Mouse (Mus musculus) c-Kit-positive CD71-negative TER-119-negative erythroid progenitor cells, embryonic 14.5 days (primary cell): ENCODE measurements at regions not wholly inside any gene's neighbourhood (a gene's known extent, or its start where the extent isn't known, plus 50 kb on each side); places are given as distances from the start of the nearest gene placed in this dataset.

ENCODE experiments used
- DNase-seq: peaks from one replicate; pipeline ENCODE4 v3.0.0-alpha.2; 2013; ENCODE audit warnings: low read depth

DNA sequence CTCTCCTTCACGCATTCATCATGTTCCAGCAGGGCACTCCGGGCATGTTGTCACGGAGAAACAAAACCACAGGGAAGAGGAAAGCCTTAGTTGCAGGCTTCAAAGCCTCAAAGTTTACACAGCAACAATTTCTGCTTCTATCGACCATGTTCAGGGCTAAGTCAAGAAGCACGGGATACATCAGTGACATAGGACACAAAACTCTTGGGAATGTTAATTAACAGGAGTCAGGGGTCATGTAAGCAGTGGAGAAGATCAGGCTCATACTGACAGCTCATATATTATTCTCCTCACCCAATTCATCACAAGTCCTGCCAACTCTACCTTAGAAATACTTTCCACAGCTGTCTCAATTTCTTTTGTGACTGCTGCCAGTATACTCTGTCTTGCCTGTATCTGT, 133.0 kb upstream of the Btbd3 start:
- DNase-seq, result no peak

DNA sequence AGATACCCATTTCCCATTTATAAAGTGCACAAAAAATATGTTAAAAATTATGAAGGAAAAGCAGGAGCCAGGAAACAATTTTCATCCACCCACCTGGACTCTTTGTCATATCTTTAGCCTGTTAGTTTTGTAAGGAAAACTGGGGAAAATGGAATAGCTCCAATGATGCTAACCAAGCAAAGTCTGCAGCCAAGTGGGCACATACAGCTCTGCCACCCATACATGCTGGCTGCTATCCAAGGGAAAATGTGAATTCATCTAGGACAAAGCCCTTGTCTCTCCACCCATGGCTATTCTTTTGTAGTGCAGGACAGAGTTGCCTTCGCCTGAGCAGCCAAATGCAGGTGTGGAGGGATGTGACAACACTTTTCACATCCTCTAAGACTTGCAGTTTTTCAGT, 135.5 kb upstream of the Btbd3 start:
- no peak for DNase-seq

DNA sequence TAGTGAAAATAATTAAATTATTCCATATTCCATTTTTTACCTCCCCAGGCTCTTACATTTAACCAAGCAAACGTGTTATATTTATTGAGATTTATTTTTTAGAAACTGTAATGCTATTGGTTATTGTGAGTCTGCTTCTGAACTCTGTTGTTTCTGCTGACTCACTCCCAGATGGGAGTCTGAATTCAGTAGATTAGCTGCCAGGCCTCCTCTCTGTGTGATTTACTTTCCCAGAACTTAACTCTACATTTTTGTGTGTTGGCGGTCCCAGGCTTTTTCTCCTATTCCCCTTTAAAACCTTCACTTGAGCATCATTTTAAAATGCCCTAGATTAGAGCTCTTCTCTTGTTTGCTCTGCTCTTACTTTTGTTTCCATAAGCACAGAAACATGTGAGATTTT, 136.2 kb upstream of the Btbd3 start:
- no peak for DNase-seq

DNA sequence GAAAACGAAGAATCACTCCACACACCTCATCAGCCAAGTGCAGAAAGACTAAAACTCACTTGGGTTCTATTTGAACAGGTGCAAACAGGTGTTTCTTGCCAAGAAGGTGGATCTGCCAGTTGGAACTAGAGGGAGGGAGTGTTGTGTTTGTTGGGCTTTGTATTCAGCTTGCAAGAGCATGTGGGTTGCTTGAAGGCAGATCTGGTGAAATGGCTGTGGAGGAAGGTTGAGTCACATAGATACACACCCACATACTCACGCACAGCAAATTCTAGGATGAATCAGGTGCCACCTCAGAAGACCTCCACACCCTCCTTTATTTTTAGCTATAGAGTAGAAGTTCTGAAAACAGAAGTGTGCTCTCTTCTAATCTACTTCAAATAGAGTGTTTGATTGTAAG, 156.6 kb upstream of the Btbd3 start:
- no peak for DNase-seq

DNA sequence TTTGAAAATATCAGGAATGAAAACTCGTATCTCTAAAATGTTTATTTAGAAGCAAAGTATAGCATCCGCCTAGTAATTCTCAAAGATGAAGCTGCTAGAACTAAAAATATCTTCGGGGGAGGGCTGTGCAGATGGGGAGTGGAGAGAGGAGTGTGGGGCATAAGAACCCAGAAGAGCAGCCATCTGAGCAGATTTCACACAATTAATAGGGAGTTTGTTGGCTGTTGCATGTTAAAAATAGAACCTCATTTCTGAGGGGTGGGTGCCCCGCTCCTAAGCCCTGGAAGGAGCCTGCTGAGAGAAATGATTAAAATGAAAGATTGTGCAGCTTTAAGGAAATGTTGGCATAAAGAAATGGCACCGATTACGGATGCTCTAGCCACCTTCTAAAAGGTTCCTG, 171.0 kb upstream of the Btbd3 start:
- DNase-seq, result no peak

DNA sequence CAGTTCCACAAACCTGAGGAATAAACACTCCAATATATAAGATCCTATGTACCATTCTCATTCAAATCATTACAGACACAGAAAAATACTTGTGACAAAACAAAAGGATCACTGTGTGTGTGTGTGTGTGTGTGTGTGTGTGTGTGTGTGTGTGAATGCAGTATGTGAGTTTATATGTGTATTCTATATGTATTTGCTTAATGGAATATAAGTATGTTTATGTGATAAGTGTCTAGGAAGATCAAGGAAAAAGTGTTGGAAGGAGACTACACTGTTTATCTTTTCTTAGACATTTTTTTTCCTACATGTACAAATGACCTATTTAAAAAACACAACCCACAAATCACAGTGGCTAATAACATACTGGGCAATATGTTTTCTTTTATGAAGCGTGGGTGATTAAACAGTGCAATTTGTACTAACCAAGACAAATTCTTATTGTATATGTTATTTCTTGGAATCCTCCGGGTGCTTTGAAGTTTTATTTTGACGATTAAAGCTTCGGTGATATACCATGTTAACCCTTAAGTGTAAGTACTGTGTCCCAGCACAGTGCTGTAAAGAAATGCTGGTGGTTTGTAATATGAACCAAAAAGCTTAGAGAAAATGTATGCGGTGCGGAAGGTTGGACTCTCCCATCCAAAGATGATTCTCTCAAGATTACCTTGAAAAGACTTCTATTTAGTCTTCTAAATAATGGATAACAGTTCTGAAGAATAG, 171.6 kb upstream of the Btbd3 start:
- DNase-seq, result no peak

DNA sequence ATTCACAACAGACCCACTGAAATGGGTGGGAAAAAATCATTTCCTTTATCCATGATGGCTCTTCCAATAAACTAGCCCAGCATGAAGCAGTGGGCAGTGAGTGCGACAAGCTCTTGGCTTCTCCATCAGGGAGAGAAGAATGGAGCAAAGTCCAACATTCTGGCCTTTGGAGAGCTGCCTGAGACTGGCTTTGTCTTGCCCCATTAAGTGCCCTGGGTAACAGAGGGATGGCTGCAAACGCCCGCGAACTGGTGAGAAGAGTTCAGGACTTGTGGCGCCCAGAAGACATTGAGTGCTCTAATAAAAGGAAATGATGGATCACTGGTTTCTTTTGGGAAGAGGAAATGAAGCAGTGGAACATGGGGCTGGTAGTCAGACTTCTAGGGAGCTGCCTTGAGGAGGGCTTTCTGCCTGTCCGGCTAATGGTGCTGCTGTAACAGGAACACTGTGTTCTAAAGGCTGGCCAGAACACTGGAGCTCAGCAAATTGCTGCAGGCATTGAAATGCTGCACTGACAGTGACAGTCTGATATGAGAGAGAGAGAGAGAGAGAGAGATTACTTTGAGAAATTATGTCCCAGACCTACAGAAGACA, 182.2 kb upstream of the Btbd3 start:
- DNase-seq, result no peak

DNA sequence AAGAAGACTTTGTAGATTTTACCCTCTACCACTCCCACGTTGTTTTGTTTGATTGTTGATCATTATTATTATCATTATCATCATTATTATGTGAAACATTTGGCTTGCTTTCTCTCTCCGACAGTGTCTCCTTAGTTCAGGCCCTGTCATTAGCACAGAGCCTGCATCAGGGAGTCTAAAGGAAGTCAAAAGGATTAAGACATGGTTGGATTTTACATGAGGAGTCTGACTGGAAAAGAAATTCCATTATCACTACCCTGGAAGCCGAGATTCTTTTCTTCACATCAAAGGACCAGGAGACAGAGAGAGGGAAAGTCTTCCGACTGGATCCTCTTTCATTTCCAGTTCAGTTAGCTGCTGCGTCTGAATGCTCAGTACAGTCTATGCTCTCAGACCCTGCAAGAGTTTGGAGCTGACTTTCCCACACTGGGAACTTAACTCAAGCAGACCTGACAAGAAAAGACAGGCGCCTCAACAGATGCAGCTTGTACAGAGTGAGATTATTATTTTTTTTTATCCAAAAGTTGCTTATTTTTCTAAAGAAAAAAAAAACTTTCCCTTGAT, 184.1 kb upstream of the Btbd3 start:
- DNase-seq, result no peak

DNA sequence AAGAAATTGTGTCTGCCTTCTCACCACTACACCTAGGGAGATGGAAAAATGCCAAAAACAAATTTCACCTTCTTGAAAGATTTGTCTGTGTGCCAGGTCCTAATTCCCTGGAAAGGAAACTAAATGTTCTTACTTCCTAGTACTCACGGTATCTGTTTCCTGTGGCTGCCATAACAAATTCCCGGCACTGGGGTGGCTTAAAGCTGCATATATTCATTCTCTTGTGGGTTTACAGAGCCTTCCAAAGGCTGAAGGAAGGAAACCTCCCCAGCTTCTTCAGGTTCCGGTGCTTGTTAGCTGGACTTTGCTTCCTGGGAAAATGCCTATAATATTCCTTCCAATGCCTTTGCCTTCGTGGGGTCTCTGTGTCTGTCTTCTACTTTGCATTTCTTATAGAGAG, 203.3 kb upstream of the Btbd3 start:
- no peak for DNase-seq

DNA sequence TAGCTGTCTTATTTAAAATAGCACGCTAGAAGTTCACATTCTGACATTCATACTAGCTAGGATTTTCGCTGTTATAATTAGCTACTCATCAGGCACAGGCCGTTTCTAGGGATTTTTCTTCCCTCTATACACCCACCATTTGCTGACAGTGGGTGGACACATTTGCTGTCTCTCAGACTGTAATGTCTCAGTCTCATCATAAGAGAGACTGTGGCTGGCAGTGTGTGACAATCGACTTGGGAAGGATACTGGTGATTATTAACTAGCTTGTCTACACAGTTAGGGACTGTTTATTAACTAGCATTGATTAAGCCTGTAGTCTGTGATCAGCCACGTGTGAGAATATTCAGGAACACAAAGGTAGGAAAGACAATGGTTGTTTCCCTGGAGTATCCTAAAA, 208.0 kb upstream of the Btbd3 start:
- no peak for DNase-seq

DNA sequence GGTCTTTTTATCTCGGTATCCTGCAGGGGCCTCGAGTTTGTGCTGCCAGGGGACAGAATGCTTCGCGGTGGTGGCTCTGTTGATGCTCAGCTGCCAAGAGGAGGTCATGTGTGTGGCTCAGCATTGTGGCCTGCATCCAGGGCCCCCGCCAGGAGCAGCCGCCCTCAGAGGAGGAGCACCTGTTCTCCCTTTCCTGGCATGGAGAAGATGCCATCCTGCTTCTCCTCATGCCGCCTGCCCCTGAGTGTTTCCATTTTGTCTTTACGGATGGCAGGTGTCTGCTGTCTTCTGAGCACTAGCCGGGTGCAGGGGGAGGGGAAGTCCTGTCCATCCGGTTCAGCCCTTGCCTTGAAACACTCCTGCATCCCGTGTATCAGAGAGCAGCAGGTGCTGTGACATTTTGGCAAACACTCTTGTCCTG, 208.6 kb upstream of the Btbd3 start:
- no peak for DNase-seq

DNA sequence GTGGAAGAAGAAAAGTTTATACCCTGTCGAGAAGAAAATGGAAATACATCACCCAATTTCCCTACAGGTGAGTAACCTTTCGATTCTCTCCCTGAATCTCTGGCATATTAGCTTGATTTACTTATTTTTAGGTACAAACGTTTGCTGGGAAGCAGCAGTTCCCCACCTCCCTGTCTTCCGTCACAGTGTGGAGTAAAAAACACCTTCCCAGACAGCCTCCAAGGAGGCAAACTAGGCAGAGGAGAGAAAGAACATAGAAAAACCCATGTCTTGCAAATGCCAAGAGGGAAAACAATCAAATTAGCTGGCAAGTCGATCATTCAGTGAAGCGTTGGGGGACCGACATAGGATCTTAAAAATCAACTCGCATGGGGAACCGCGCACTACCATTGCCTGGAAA, 209.0 kb upstream of the Btbd3 start:
- no peak for DNase-seq

DNA sequence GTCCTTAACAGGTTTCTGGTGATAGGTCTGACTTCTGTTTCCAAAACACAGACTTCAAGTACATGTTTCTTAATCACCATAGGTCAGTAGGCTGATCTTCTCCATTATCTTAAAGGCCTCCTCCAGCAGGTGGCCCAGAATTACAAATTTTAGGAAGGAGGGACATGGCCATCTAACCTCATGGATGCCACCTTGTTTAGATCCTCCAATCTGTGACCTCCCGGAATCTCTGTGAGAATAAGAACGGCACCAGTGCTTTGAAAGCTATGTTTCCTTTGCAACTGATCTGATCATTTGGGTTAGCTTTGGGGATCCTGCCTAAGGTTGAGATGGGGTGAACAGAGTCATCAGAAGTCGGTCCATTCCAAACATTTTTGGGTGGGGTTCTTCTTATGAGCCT, 209.4 kb upstream of the Btbd3 start:
- DNase-seq, result no peak

DNA sequence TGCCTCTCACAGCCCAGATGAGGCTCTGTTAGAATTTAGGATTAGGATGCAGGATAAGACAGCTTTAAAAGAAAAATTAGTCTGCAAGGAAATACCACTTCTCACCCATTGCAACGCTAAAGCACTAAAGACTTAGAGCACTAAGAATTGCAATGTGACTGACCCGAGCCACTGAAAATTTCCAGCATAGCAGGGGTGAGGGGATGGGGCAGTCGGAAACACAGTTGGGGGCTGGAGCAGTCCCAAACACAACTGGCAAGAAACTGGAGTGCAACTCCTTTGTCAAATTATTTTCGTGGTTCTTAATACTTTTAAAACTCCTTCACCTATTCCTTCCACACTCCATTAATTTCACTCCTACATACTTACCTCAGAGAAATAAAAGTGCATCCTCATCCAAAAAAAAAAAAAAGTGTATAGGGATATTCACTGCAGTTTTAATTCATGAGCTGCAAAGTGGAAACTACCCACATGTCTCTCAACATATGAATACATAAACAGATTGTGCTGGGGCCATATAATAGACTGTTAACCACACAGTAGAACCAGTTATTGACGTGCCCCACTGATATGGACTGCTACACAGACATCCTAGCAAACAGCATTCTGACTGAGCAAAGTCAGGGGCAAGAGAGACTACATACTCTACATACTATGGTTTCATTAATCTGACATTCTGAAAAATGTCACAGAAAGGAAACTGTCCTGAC, 210.3 kb upstream of the Btbd3 start:
- DNase-seq, result no peak

DNA sequence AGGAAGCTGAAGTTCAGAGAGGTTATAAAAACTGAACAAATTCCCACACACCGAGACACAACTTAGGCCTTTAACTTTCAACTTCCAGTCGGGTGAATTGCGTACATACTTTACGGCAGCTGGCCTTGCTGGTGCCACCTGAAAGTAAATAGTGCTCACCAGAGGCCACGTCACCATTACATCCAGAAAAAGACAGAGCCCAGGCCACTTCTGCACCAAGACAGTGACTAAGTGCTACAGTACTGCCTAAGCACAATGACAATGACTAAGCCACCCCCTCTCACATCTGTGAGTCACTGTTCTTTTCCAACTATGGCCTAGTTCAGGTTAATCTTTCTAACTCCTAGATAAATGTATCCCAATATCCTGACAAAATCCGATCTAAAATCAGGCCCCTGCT, 215.7 kb upstream of the Btbd3 start:
- DNase-seq, result no peak

DNA sequence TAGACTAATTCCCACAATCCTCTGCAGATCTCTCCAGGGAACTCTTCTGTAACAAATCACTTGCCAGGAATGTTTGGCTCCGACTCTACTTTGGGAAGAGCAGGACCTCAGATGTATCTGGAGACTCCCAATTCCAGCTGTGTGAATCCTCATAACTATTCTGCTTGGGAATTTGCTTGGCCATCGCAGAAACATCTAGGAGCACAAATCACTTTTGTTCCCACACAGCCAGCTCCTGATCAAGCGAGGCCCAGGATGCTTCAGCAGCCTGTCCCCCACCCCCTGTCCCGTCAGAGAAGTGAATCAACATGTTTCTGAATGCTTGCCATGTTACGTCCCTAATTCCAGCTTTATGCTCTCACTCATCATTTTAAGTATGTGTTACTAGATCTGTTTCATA, 216.1 kb upstream of the Btbd3 start:
- DNase-seq, result no peak

DNA sequence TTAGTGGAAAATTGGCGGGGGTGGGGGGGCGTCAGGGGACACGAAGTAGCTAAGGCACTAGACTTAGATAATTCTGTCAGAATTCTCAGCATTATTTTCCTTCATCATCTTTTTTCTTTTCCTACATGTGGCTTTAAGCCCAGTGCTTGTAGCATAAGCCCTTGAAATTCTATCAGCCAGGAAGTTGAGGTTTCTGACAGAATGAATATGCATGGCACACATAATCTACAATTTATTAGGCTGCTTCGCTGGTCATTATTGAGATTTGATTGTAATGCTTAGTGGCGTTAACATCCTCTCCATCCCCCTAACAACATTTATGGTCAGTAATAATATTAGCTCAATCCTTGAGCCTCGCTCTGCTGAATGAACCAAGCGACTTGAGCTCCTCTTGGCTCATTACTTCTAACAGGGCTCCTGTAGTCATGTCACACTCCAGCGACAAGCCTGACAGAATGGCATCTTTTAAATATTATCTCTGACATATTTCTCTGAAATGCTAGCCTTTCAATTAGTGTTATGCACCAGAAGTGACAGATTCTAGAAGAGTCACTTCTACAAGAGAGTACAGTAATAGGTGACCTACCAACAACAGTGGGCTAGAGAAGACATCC, 222.1 kb upstream of the Btbd3 start:
- no peak for DNase-seq

DNA sequence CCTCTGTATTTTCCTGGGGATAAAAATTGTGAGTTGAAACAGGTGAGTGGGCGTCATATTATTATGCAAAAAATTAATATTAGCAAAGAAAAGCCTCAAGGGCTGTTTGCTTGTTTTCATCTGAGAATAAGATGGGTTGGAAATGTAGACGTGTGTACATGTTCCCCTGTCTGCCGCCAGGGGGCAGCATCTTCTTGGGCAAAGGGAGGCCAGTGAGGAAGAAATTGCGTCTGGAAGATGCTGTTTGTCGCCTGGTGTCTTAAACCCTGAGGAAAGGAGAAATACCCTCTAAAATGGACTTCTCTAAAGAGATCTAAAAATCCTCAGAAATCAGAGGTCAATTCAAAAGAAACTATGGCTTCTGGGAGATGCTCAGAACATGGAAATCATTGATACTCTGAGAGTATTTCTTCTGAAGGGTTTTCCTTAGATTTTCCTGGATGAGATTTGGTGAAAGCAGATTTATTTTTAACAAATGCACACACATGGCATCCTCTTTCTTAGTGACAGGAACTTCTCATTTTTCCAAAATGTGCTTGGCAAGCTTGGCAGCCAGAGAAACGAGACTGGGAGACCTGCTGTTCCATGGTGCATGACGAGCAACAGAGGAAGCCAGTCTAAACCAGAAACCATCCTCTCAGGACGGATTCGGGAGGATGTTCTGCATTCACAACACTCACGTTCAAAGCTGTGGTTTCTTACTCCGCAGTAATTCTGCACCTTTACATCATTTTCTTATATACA, 222.8 kb upstream of the Btbd3 start:
- peak; percentile 35 for DNase-seq

DNA sequence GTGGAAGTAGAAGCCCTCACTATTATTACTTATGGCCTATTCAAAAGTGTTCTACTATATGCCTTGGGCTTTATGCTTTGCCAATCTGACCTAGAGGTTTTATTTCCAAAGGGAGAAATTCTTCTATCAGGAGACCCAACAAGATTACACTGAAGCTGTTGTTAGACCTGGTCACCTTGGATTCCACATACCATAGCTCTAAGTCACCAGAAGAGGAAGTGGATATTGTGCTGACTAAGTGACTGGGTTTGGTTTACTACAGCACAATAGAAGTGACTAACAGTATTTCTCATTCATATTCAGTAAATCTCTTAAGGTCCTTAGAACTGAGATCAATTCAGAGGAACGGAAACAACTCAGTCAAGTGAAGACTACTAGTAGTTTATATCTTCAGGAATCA, 229.0 kb upstream of the Btbd3 start:
- no peak for DNase-seq

DNA sequence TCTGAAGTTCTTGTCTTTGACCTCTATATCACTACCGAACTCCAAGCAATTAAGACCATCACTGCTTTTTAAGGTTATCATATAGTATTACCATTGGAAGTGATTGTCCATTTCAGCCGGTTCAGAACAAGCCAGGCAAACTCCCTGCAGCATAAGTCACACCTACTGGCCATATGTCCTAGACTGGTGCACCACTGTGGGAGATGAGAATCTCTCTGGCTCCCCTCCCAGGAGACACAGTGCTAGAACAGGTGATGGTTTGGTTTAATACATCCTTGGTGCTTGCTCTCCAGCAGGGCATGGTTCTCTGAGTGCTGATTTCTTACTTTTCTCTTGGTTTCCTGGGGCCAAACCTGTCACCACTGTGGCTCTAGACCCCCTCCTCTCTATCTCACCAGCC, 232.8 kb upstream of the Btbd3 start:
- no peak for DNase-seq

DNA sequence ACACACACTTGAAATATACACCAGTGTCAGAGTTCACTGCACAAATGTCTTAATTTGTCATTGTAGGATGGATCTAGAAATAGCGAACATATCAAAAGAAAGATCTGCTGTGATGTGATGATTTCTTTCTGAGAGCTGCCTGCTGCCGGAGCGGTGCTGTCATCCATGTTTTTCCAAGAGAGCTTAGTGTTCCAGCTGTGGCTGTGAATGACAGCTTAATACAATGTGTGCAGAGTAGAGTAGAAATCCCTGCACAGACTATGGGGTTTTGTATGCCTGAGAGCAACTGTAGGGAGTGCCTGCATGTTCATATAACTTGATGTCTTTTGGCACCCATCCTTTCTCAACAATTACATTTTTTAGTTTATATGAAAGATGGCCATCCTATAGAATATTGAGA, 274.6 kb upstream of the Btbd3 start:
- DNase-seq, result no peak

DNA sequence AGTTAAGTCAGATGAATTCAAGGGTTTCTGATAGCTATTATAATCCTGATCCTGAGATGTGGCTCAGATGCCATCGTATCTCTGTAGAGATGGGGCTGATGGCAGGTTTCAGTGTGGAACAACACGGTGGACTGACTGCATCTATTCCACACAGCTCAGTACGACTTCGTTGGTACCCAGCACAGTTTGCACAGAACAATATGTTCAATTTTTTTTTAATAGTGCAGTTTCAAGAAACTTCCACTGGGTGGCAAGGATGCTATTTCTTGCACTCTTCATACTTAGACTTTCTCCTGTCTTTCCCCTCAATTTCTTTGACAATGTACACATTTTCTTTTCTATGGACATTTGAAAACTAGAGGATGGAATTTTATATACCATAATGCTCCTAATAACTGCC, 278.6 kb upstream of the Btbd3 start:
- DNase-seq, result no peak
